Mouse (Mus musculus) megakaryocyte, embryonic 14.5 days (primary cell): Measurements from ENCODE around the gene Calm3. TPM values are rescaled to one million over a fixed set of nuclear protein-coding genes. Genes with fewer than 3 reads are reported as not detected.

Source experiments
- H3K27me3 ChIP-seq: replicated peaks from 2 replicates; pipeline ENCODE3; 2012; ENCODE audit warnings: inconsistent platforms
- H3K36me3 ChIP-seq: replicated peaks from 2 replicates; pipeline ENCODE3; 2012; ENCODE audit warnings: low read length, inconsistent platforms, mixed read lengths
- H3K4me1 ChIP-seq: 2 replicates; pipeline ENCODE4 v1.6.1; 2012; ENCODE audit warnings: inconsistent platforms
- H3K4me3 ChIP-seq: replicated peaks from 2 replicates; pipeline ENCODE3; 2012; ENCODE audit warnings: moderate library complexity, mild to moderate bottlenecking, inconsistent platforms
- H3K9me3 ChIP-seq: 2 replicates; pipeline ENCODE4 v1.6.1; 2012; ENCODE audit warnings: inconsistent platforms
- FLI1 ChIP-seq: IDR thresholded peaks from 2 replicates; pipeline ENCODE4 v1.6.1; 2012; ENCODE audit warnings: low read length, inconsistent platforms, mixed read lengths
- GATA1 ChIP-seq: IDR thresholded peaks from 3 replicates; pipeline ENCODE4 v1.6.1; 2012; ENCODE audit warnings: mixed read lengths, low read length, inconsistent platforms, borderline replicate concordance
- polyA plus RNA-seq: library from polyadenylated mRNA; stranded (reverse); fragments of >175 nt; gene quantifications from 2 replicates; pipeline ENCODE4 v1.2.3, GENCODE M21; 2012; ENCODE audit warnings: low replicate concordance; ENCODE audit not compliant: insufficient read depth

Calm3 gene
- polyA plus RNA-seq, 1 experiment, result 866 TPM

GRCm38 (mm10) chr7:16949908-16950841 is 26.3 kb upstream of the Calm3 start:
- no peaks in the 10 kb centered on the region for H3K36me3 ChIP-seq
- H3K9me3 ChIP-seq, result 0 out of 2 replicates have a peak, but pooled peaks cover 2% of the 10 kb centered on the region
- peaks cover 70% of the 10 kb centered on the region for H3K4me1 ChIP-seq
- peak overlapping the region; percentile 88 for H3K4me3 ChIP-seq
- peaks cover 58% of the 10 kb centered on the region for H3K27me3 ChIP-seq
- TF ChIP-seq GATA1 (no peak), FLI1 (no peak)

GRCm38 (mm10) chr7:16948923-16949458 is 25.1 kb upstream of the Calm3 start:
- Histone ChIP-seq H3K4me1 (peaks cover 71% of the 10 kb centered on the region), H3K4me3 (no peak overlapping the region), H3K9me3 (0 out of 2 replicates have a peak, but pooled peaks cover 4% of the 10 kb centered on the region), H3K36me3 (no peaks in the 10 kb centered on the region), H3K27me3 (peaks cover 66% of the 10 kb centered on the region)
- TF ChIP-seq GATA1 (no peak), FLI1 (no peak)

DNA sequence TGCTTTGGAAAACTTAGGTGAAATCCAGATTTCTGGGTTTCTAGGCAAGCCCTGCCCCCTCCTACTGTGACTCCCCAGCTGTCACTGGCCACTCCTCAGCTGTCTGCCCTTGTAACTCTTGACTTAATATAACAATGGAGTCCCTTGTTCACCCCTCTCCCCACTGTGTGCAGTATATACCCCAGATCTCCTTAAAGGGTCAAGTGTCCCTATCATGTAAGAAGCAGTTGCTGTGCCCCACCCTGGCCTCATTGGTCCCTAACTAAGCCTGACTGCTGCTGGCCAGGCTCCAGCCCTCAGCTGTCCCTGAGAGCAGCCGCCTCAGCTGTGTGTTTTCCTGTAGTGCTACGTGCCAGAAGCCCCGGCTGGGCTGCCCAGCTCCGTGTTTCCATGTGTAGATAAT is 24.0 kb upstream of the Calm3 start:
- Histone ChIP-seq H3K4me1 (peaks cover 71% of the 10 kb centered on the region), H3K27me3 (peaks cover 77% of the 10 kb centered on the region), H3K4me3 (no peak overlapping the region), H3K36me3 (no peaks in the 10 kb centered on the region), H3K9me3 (0 out of 2 replicates have a peak, but pooled peaks cover 4% of the 10 kb centered on the region)
- TF ChIP-seq GATA1 (no peak), FLI1 (no peak)

DNA sequence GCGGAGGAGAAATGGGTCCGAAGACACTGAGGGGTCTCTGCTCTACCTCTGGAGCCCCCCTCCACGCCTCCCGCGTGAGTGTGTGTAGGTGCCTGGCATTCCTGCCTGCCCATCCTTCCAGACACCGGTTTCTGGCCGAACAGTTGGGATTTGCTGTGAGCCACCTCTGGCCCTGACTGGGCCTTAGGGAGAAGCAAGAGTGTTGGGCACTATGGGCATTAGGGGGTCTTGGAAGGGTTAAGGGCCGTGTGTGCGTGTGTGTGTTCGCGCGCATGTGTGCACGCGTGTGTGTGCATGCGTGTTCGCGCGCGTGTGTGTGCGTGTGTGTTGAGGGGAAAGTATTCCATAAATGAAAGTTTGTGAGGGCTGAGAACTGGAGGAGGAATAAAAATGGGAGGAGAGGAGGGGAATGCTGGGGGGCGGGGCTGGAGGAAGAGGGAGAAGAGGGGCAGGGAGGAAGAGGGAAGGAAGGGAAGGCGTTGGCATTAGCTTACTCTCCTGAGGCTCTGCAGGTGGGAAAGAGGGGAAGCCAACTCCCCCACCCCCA is 23.5 kb upstream of the Calm3 start:
- TF ChIP-seq FLI1 (no peak), GATA1 (no peak)
- no peaks in the 10 kb centered on the region for H3K36me3 ChIP-seq
- H3K27me3 ChIP-seq, result peaks cover 80% of the 10 kb centered on the region
- H3K9me3 ChIP-seq, result 0 out of 2 replicates have a peak, but pooled peaks cover 4% of the 10 kb centered on the region
- peaks cover 68% of the 10 kb centered on the region for H3K4me1 ChIP-seq
- H3K4me3 ChIP-seq, result peak overlapping the region; percentile 62

DNA sequence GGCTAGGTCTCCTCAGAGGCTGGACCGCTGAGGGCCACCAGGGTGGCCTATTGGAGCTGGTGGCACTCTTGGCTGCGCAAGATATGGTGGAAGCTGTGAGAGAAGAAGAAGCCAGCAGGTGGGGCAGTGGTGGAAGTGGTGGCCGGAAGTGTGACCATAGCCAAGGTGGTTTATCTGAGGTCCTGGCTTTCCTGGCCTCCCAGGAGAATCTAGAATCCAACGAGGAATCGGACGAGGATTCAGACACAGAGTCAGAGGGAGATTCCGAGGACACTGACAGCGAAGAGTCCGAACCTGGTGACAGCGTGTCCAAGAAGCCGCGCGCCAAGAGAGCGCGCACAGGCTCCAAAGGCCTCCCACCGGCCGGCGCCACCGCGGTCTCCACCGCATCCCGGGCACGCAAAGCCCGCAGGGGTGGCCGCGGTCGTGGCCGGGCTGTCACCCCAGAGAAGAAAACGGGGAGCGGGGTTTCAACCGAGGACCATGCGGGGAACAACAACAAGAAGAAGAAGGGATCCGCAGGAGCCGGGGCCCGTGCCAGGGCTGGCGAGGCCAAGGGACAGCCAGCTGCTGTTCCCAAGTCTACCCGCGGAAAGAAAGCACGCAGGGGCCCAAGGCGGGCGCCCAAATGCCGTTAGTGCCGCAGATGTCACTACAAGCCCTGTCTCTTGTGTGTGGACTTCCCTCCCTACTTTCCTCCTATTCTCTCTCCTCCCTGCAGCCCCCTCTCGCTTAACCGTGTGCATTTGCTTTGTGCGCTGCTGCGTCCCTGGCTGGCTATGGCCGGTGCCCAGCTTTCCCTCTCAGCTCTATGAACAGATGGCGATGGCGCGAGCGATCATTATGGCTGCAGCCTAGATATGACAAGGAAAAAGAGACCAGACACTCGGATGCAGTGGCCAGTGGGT is 22.8 kb upstream of the Calm3 start:
- H3K4me1 ChIP-seq, result peaks cover 61% of the 10 kb centered on the region
- no peaks in the 10 kb centered on the region for H3K36me3 ChIP-seq
- 0 out of 2 replicates have a peak, but pooled peaks cover 4% of the 10 kb centered on the region for H3K9me3 ChIP-seq
- peak overlapping the region; percentile 62 for H3K4me3 ChIP-seq
- TF ChIP-seq GATA1, result no peak
- TF ChIP-seq FLI1, result no peak
- H3K27me3 ChIP-seq, result peaks cover 84% of the 10 kb centered on the region

GRCm38 (mm10) chr7:16945419-16945818 is 21.5 kb upstream of the Calm3 start:
- TF ChIP-seq FLI1 (no peak), GATA1 (no peak)
- H3K36me3 ChIP-seq, result no peaks in the 10 kb centered on the region
- H3K27me3 ChIP-seq, result peaks cover 92% of the 10 kb centered on the region

GRCm38 (mm10) chr7:16944808-16945315 is 20.9 kb upstream of the Calm3 start:
- Histone ChIP-seq H3K4me3 (peak overlapping the region; percentile 90), H3K9me3 (0 out of 2 replicates have a peak, but pooled peaks cover 4% of the 10 kb centered on the region), H3K4me1 (peaks cover 53% of the 10 kb centered on the region), H3K36me3 (no peaks in the 10 kb centered on the region), H3K27me3 (peaks cover 92% of the 10 kb centered on the region)
- TF ChIP-seq FLI1 (no peak), GATA1 (no peak)

More at GRCm38 (mm10) chr7:16945419-16945818, 21.5 kb upstream of the Calm3 start:
- H3K4me3 ChIP-seq, result no peak overlapping the region
- peaks cover 53% of the 10 kb centered on the region for H3K4me1 ChIP-seq
- 0 out of 2 replicates have a peak, but pooled peaks cover 4% of the 10 kb centered on the region for H3K9me3 ChIP-seq

DNA sequence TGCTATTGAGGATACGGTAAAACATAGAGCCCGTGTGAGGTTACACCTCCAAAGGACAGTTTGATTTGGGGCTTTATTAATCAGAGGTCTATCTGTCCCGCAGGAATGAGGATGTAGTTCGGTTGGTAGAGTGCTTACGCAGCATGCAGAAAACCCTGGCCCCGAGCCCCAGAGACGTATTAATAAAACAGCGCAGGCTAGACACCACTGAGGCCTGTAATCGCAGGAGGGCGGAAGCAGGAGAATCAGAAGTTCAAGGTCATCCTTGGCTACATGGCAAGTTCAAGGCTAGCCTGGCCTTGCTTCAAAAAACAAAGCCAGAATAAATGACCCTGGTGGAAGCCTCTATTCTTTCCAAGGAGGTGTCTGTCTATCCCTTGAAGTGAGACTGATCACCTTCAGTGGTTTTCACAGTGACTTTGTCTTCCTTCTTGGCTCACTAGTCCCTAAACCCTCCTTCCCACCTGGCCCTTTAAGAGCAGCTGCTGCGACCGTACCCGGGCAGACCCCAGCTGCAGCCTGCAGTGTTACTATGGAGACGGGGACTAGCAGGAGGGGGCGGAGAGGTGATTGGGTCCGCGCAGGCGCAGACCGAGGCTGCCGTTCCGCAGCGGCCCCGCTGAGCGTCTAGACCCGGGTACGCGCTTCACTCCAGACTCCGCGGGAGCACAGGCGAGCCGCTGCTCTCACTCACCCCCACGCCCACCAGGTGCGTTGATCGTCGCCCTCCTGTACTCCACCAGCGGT is 20.3 kb upstream of the Calm3 start, which contains the start of gene Pnmal2:
Gene Pnmal2, plus strand, starts transcription at position 622 of the 747 bp plus-strand sequence.
- Histone ChIP-seq H3K27me3 (peaks cover 88% of the 10 kb centered on the region), H3K4me3 (peak within 1 kb of the TSS; percentile 90), H3K36me3 (no peaks in the 10 kb centered on the region), H3K4me1 (peaks cover 51% of the 10 kb centered on the region), H3K9me3 (0 out of 2 replicates have a peak, but pooled peaks cover 4% of the 10 kb centered on the region)
- TF ChIP-seq GATA1, result no peak
- TF ChIP-seq FLI1, result no peak

DNA sequence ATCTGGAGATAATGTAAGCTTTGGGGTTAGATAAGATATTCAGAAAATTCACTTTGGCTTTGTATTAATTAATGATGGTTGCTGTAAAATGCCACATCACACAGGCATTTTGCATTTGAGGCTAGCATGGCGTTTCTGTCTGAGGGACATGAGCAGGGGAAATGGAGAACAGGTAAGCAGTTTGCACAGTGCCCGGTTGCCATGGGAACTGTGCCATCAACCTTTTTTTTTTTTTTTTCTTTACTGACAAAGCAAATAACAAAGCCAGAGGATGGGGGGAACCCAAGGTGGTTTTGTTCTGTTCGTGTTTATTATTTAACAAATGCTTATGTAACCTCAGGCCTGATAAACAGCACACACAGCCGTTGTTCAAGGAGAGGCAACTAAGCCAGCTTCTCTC is 18.9 kb upstream of the Calm3 start:
- no peak overlapping the region for H3K4me3 ChIP-seq
- peaks cover 79% of the 10 kb centered on the region for H3K27me3 ChIP-seq
- peaks cover 42% of the 10 kb centered on the region for H3K4me1 ChIP-seq
- no peaks in the 10 kb centered on the region for H3K36me3 ChIP-seq
- TF ChIP-seq GATA1 (no peak), FLI1 (no peak)
- H3K9me3 ChIP-seq, result 0 out of 2 replicates have a peak, but pooled peaks cover 4% of the 10 kb centered on the region
